Mouse (Mus musculus): ENCODE measurements around the gene Icmt. TPM values are rescaled to one million over a fixed set of nuclear protein-coding genes. Genes with fewer than 3 reads are reported as not detected.

Gene Icmt
- total and polyA plus RNA-seq, 3 experiments, result 30.4 to 50.8 TPM; not detected in 1

DNA sequence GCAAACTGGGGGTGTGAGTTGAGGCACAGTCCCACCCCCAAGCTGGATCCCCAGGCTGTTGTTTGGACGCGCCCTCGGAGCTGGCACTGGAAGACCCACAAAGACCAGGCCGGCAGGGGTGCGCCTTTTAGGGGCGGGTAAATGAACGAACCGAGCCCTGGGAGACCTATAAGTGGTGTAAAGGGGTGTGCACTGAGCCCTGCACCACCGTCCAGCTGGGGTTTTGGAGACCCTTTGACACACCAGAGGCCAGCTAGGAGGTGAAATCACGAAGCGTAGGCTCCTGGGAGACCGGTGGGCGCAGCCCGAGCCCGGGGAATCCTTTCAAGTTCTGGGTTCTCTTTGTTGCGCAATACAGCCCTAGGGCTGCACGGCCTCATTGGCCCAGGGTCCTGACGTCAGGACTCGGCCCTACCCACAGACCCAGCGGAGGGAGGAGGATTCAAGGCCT, 22.3 kb upstream of the Icmt start:
- Histone ChIP-seq H3K27ac (ENCODE audit: control insufficient read depth, low read depth, low read length) (no peak overlapping the region), H3K36me3 (ENCODE audit: control insufficient read depth in 1 of 2, insufficient read depth in 2 of 2, low read length in 2 of 2) (no peaks in the 10 kb centered on the region), H3K4me1 (ENCODE audit: control insufficient read depth in 1 of 2, insufficient read depth in 2 of 2, low read length in 2 of 2) (no peaks in the 10 kb centered on the region), H3K27me3 (ENCODE audit: control insufficient read depth in 1 of 2, insufficient read depth in 2 of 2, low read length in 2 of 2) (no peaks in the 10 kb centered on the region), H3K9me3 (replicated peaks; ENCODE audit: insufficient read depth, low read length) (no peaks in the 10 kb centered on the region), H3K4me3 (ENCODE audit: control insufficient read depth in 1 of 2, insufficient read depth in 1 of 2, low read depth in 2 of 2, low read length in 2 of 2) (no peak overlapping the region), H3K9ac (ENCODE audit: control insufficient read depth, low read depth, low read length, poor library complexity, severe bottlenecking) (no peak overlapping the region), H3K79me2 (ENCODE audit: control insufficient read depth, insufficient read depth, low read length, poor library complexity) (no peaks in the 10 kb centered on the region)
- TF ChIP-seq MAZ (IDR thresholded peaks at IDR 0.05; ENCODE audit: low read depth, low read length) (no peak), UBTF (IDR thresholded peaks at IDR 0.05; ENCODE audit: borderline replicate concordance, insufficient read depth, low read depth, low read length) (no peak), RCOR1 (IDR thresholded peaks at IDR 0.05; ENCODE audit: low read depth, low read length) (no peak), GABPA (IDR thresholded peaks at IDR 0.05; ENCODE audit: low read depth, low read length) (no peak), POLR2AphosphoS5 (IDR thresholded peaks at IDR 0.05; ENCODE audit: borderline replicate concordance, low read depth, low read length) (no peak)
- no peak for DNase-seq (ENCODE audit: low read depth, low spot score)

- H3K27me3 ChIP-seq (ENCODE audit: control insufficient read depth in 1 of 2, insufficient read depth in 2 of 2, low read length in 2 of 2), result no peaks in the 10 kb centered on the region
- H3K79me2 ChIP-seq (ENCODE audit: control insufficient read depth, insufficient read depth, low read length, poor library complexity), result no peaks in the 10 kb centered on the region
- TF ChIP-seq MYC (IDR thresholded peaks at IDR 0.05; ENCODE audit: low read depth, low read length) (no peak), CTCF (IDR thresholded peaks at IDR 0.05 in 2 of 3, conservative IDR thresholded peaks at IDR 0.05 in 1 of 3; ENCODE audit: control insufficient read depth in 1 of 3, insufficient read depth in 1 of 3, low read depth in 2 of 3, low read length in 3 of 3, poor library complexity in 1 of 3, severe bottlenecking in 1 of 3) (peak; percentile 66 to 85 (median 83)), ETS1 (IDR thresholded peaks at IDR 0.05; ENCODE audit: low read depth, low read length) (no peak), USF2 (IDR thresholded peaks at IDR 0.05; ENCODE audit: borderline replicate concordance in 1 of 2, insufficient read depth in 1 of 2, low read depth in 1 of 2, low read length in 2 of 2) (no peak), ZC3H11A (IDR thresholded peaks at IDR 0.05; ENCODE audit: low read depth, low read length) (0 out of 2 replicates have a peak, but pooled peaks have one; percentile 12), NRF1 (IDR thresholded peaks at IDR 0.05; ENCODE audit: insufficient read depth, low read depth, low read length, poor library complexity, severe bottlenecking) (no peak), SIN3A (IDR thresholded peaks at IDR 0.05; ENCODE audit: low read length) (no peak), UBTF (IDR thresholded peaks at IDR 0.05; ENCODE audit: borderline replicate concordance, insufficient read depth, low read depth, low read length) (no peak), RCOR1 (IDR thresholded peaks at IDR 0.05; ENCODE audit: low read depth, low read length) (no peak), ZKSCAN1 (IDR thresholded peaks at IDR 0.05; ENCODE audit: low read depth, low read length) (no peak), HCFC1 (IDR thresholded peaks at IDR 0.05; ENCODE audit: low read depth, low read length) (no peak), TCF12 (IDR thresholded peaks at IDR 0.05; ENCODE audit: low read depth, low read length) (no peak), CHD2 (IDR thresholded peaks at IDR 0.05; ENCODE audit: low read length) (no peak), ZMIZ1 (IDR thresholded peaks at IDR 0.05; ENCODE audit: low read depth, low read length) (no peak), TBP (IDR thresholded peaks at IDR 0.05; ENCODE audit: low read depth, low read length) (no peak), SMC3 (IDR thresholded peaks at IDR 0.05; ENCODE audit: low read depth, low read length) (peak; percentile 46), E2F4 (IDR thresholded peaks at IDR 0.05; ENCODE audit: borderline replicate concordance, low read depth, low read length) (no peak), MXI1 (IDR thresholded peaks at IDR 0.05; ENCODE audit: low read depth, low read length) (no peak), ELF1 (IDR thresholded peaks at IDR 0.05; ENCODE audit: low read depth, low read length) (no peak), POLR2AphosphoS5 (IDR thresholded peaks at IDR 0.05; ENCODE audit: borderline replicate concordance, low read depth, low read length) (no peak), RAD21 (IDR thresholded peaks at IDR 0.05; ENCODE audit: low read depth, low read length) (peak; percentile 32), JUND (IDR thresholded peaks at IDR 0.05; ENCODE audit: low read depth, low read length) (no peak), MEF2A (IDR thresholded peaks at IDR 0.05; ENCODE audit: extremely low read depth, insufficient replicate concordance, low read depth, low read length, poor library complexity, severe bottlenecking) (no peak), USF1 (IDR thresholded peaks at IDR 0.05; ENCODE audit: low read depth, low read length) (no peak), MAFK (IDR thresholded peaks at IDR 0.05; ENCODE audit: borderline replicate concordance, low read depth, low read length) (no peak)
- H3K4me1 ChIP-seq (ENCODE audit: control insufficient read depth in 1 of 2, insufficient read depth in 2 of 2, low read length in 2 of 2), result no peaks in the 10 kb centered on the region
- no peak overlapping the region for H3K4me3 ChIP-seq (ENCODE audit: control insufficient read depth in 1 of 2, insufficient read depth in 1 of 2, low read depth in 2 of 2, low read length in 2 of 2)
- no peak overlapping the region for H3K27ac ChIP-seq (ENCODE audit: control insufficient read depth, low read depth, low read length)
- no peak for DNase-seq (ENCODE audit: low read depth, low spot score)
- H3K36me3 ChIP-seq (ENCODE audit: control insufficient read depth in 1 of 2, insufficient read depth in 2 of 2, low read length in 2 of 2), result no peaks in the 10 kb centered on the region
- H3K9me3 ChIP-seq (replicated peaks; ENCODE audit: insufficient read depth, low read length), result no peaks in the 10 kb centered on the region
- no peak overlapping the region for H3K9ac ChIP-seq (ENCODE audit: control insufficient read depth, low read depth, low read length, poor library complexity, severe bottlenecking)
Observed at GRCm38 (mm10) chr4:152276389-152277347, 20.4 kb upstream of the Icmt start.

Measured in MEL (cell line).